In genomic region chr8:76374314-76374713, GRCm38 (mm10) we compare ENCODE assay signal across 29 mouse cellular contexts.
A peak's percentile ranks its signal among the peaks of the same experiment; 100 is the strongest.
DNase-seq lines count a peak whose midpoint lies in the region; ATAC-seq and TF ChIP-seq lines count a peak whose summit lies in the region.
"Had no signal": no experiment of that assay in that cellular context is flagged by ENCODE, and none has a peak within 500 bp of the region (broad histone marks: within the 10 kb centered on the region; RNA-seq: fewer than 3 reads in every experiment).

No protein-coding gene starts in this region.

- TF ChIP-seq CTCF in liver, adult 2 months (IDR thresholded peaks at IDR 0.05; ENCODE audit: low read depth, low read length) = no peak
- no peak for TF ChIP-seq CTCF in intestine, postnatal 0 days (IDR thresholded peaks at IDR 0.05; ENCODE audit: low read depth)
- no peak for TF ChIP-seq CTCF in kidney, postnatal 0 days (IDR thresholded peaks at IDR 0.05; ENCODE audit: low read depth)
- TF ChIP-seq CTCF in cerebellum, adult 2 months (IDR thresholded peaks at IDR 0.05; ENCODE audit: borderline replicate concordance, insufficient read depth, low read depth, low read length) = no peak

- peaks cover 2% of the 10 kb centered on the region; the same call in 1 of the 2 replicates for H3K4me1 ChIP-seq in liver, adult 2 months (ENCODE audit: control insufficient read depth, insufficient read depth, low read length)
- no peaks in the 10 kb centered on the region for H3K4me1 ChIP-seq in liver, embryonic 11.5 days (replicated peaks; ENCODE audit: control insufficient read depth, insufficient read depth, low read length)
- H3K4me1 ChIP-seq in intestine, postnatal 0 days (replicated peaks; ENCODE audit: control insufficient read depth, insufficient read depth, low read length) = no peaks in the 10 kb centered on the region
- no peaks in the 10 kb centered on the region for H3K4me1 ChIP-seq in kidney, postnatal 0 days (replicated peaks; ENCODE audit: insufficient read depth, low read length)
- H3K4me1 ChIP-seq in cerebellum, adult 2 months (ENCODE audit: control insufficient read depth, insufficient read depth, low read length) = no peaks in the 10 kb centered on the region
- H3K4me1 ChIP-seq: heart, embryonic 13.5 days; hindbrain, embryonic 15.5 days; megakaryocyte, embryonic 14.5 days; midbrain, embryonic 13.5 days had no signal

- H3K9me3 ChIP-seq in liver, embryonic 11.5 days (ENCODE audit: control insufficient read depth, low read length) = no peaks in the 10 kb centered on the region
- H3K9me3 ChIP-seq in intestine, postnatal 0 days (ENCODE audit: control insufficient read depth) = no peaks in the 10 kb centered on the region
- no peaks in the 10 kb centered on the region for H3K9me3 ChIP-seq in kidney, postnatal 0 days (replicated peaks; ENCODE audit: low read length)
- H3K9me3 ChIP-seq: heart, embryonic 13.5 days; hindbrain, embryonic 15.5 days; megakaryocyte, embryonic 14.5 days; midbrain, embryonic 13.5 days had no signal

- H3K27me3 ChIP-seq in liver, adult 2 months (ENCODE audit: control insufficient read depth, insufficient read depth, low read length) = no peaks in the 10 kb centered on the region
- no peaks in the 10 kb centered on the region for H3K27me3 ChIP-seq in liver, embryonic 11.5 days (replicated peaks; ENCODE audit: control insufficient read depth, insufficient read depth, low read length)
- no peaks in the 10 kb centered on the region for H3K27me3 ChIP-seq in intestine, postnatal 0 days (replicated peaks; ENCODE audit: control insufficient read depth, insufficient read depth, low read length)
- no peaks in the 10 kb centered on the region for H3K27me3 ChIP-seq in kidney, postnatal 0 days (ENCODE audit: insufficient read depth, low read length)
- H3K27me3 ChIP-seq in cerebellum, adult 2 months (ENCODE audit: control insufficient read depth, insufficient read depth, low read length) = no peaks in the 10 kb centered on the region
- H3K27me3 ChIP-seq: heart, embryonic 13.5 days; hindbrain, embryonic 15.5 days; megakaryocyte, embryonic 14.5 days; midbrain, embryonic 13.5 days had no signal

- no peak for TF ChIP-seq POLR2A in liver, adult 2 months (IDR thresholded peaks at IDR 0.05; ENCODE audit: extremely low read depth, insufficient read depth, low read length)
- no peak for TF ChIP-seq POLR2A in cerebellum, adult 2 months (IDR thresholded peaks at IDR 0.05; ENCODE audit: borderline replicate concordance, insufficient read depth, low read length)

- no peak for ATAC-seq in liver, embryonic 11.5 days (replicated peaks; ENCODE audit: low FRiP score)
- ATAC-seq in intestine, postnatal 0 days = peak; percentile 77
- peak; percentile 90 for ATAC-seq in kidney, postnatal 0 days (replicated peaks; ENCODE audit: low FRiP score, low read depth)
- ATAC-seq: forebrain, embryonic 16.5 days; inflammation-experienced regulatory T-cells, adult 6 months; lung, postnatal 0 days; midbrain, embryonic 13.5 days had no signal

- peak; percentile 89 for DNase-seq in liver, adult 2 months (ENCODE audit: extremely low read depth, low read depth, low spot score)
- DNase-seq in liver, embryonic 11.5 days (ENCODE audit: low spot score) = no peak
- peak; percentile 12 for DNase-seq in kidney, postnatal 0 days (ENCODE audit: low spot score)
- DNase-seq in adrenal gland, adult (ENCODE audit: inconsistent age in 2 of 2, low spot score in 1 of 2) = no peak
- no peak for DNase-seq in cerebellum, adult 2 months
- DNase-seq: adrenal gland, adult 2 months; adrenal gland, postnatal 36 days; B cell, adult 2 months; cerebellum, adult 18-20 months; cerebellum, postnatal 14 days; gastrocnemius, adult 2 months; gastrocnemius, postnatal 36 days; heart, postnatal 10 days; layer of hippocampus, postnatal 36 days; left cerebral cortex, postnatal 4 days; lung, adult 18-20 months; lung, postnatal 4 days; retina, postnatal 1 day; right cerebral cortex, postnatal 14 days; thymus, postnatal 4 days had no signal

- peak overlapping the region; percentile 65 for H3K27ac ChIP-seq in liver, adult 2 months (replicated peaks; ENCODE audit: insufficient read depth, low read depth, low read length)
- no peak overlapping the region for H3K27ac ChIP-seq in liver, embryonic 11.5 days (ENCODE audit: low read depth, low read length)
- H3K27ac ChIP-seq in intestine, postnatal 0 days (ENCODE audit: low read depth, low read length) = no peak overlapping the region
- H3K27ac ChIP-seq in kidney, postnatal 0 days = no peak overlapping the region
- H3K27ac ChIP-seq in cerebellum, adult 2 months (ENCODE audit: insufficient read depth, low read length) = no peak overlapping the region
- H3K27ac ChIP-seq: gastrocnemius, adult 2 months; heart, embryonic 13.5 days; hindbrain, embryonic 15.5 days; midbrain, embryonic 13.5 days had no signal

- H3K36me3 ChIP-seq in liver, adult 2 months (ENCODE audit: control insufficient read depth, insufficient read depth, low read length) = no peaks in the 10 kb centered on the region
- no peaks in the 10 kb centered on the region for H3K36me3 ChIP-seq in liver, embryonic 11.5 days (ENCODE audit: control insufficient read depth, insufficient read depth, low read length)
- H3K36me3 ChIP-seq in intestine, postnatal 0 days (ENCODE audit: control insufficient read depth, insufficient read depth) = no peaks in the 10 kb centered on the region
- no peaks in the 10 kb centered on the region for H3K36me3 ChIP-seq in kidney, postnatal 0 days (ENCODE audit: insufficient read depth, low read length)
- H3K36me3 ChIP-seq: heart, embryonic 13.5 days; hindbrain, embryonic 15.5 days; midbrain, embryonic 13.5 days had no signal

- H3K79me2 ChIP-seq in liver, adult 2 months (ENCODE audit: control insufficient read depth, insufficient read depth, low read length) = no peaks in the 10 kb centered on the region

- no peak overlapping the region for H3K4me2 ChIP-seq in liver, embryonic 11.5 days
- H3K4me2 ChIP-seq in intestine, postnatal 0 days (replicated peaks; ENCODE audit: low read depth) = no peak overlapping the region
- no peak overlapping the region for H3K4me2 ChIP-seq in kidney, postnatal 0 days (ENCODE audit: low read length)
- H3K4me2 ChIP-seq: heart, embryonic 13.5 days; hindbrain, embryonic 15.5 days; midbrain, embryonic 13.5 days had no signal

- H3K4me3 ChIP-seq in liver, adult 2 months (ENCODE audit: insufficient read depth, low read depth, low read length) = no peak overlapping the region
- no peak overlapping the region for H3K4me3 ChIP-seq in liver, embryonic 11.5 days (ENCODE audit: low read depth, low read length)
- H3K4me3 ChIP-seq in intestine, postnatal 0 days (ENCODE audit: low read depth, low read length) = no peak overlapping the region
- no peak overlapping the region for H3K4me3 ChIP-seq in kidney, postnatal 0 days (replicated peaks; ENCODE audit: low read depth, low read length)
- no peak overlapping the region for H3K4me3 ChIP-seq in cerebellum, adult 2 months (replicated peaks; ENCODE audit: insufficient read depth, low read depth, low read length)
- H3K4me3 ChIP-seq: erythroblast, embryonic 14.5 days; gastrocnemius, adult 2 months; heart, embryonic 13.5 days; hindbrain, embryonic 15.5 days; megakaryocyte, embryonic 14.5 days; midbrain, embryonic 13.5 days had no signal

- no peak overlapping the region for H3K9ac ChIP-seq in liver, adult 2 months (ENCODE audit: low read depth, low read length)
- no peak overlapping the region for H3K9ac ChIP-seq in liver, embryonic 11.5 days (ENCODE audit: low read depth, low read length)
- H3K9ac ChIP-seq in intestine, postnatal 0 days (ENCODE audit: low read depth, low read length) = no peak overlapping the region
- H3K9ac ChIP-seq in kidney, postnatal 0 days (ENCODE audit: low read depth, low read length) = no peak overlapping the region
- H3K9ac ChIP-seq: heart, embryonic 13.5 days; hindbrain, embryonic 15.5 days; midbrain, embryonic 13.5 days had no signal

Comparison
In these comparisons a context has a peak if more than half of its experiments do, and no peak if none do; other contexts are left out.
1. DNase-seq: peak in liver, adult 2 months (single experiment) and kidney, postnatal 0 days (single experiment); none in liver, embryonic 11.5 days (single experiment), adrenal gland, adult (0 of 2) and cerebellum, adult 2 months (0 of 2).